Mouse (Mus musculus) forebrain, embryonic 10.5 days (tissue): ENCODE results near the gene Focad. TPM values are rescaled to one million over a fixed set of nuclear protein-coding genes. Genes with fewer than 3 reads are reported as not detected.

Experiments
- DNase-seq: peaks from one replicate; pipeline ENCODE4 v3.0.0-alpha.2; 2017; ENCODE audit warnings: low spot score; ENCODE audit errors: extremely low spot score
- H3K27ac ChIP-seq: fragments of 300-500 bp; sonication (generic); 2 replicates; pipeline ENCODE4 v1.5.1; 2016; ENCODE audit warnings: mild to moderate bottlenecking
- H3K27me3 ChIP-seq: fragments of 300-500 bp; sonication (generic); 2 replicates; pipeline ENCODE4 v1.6.1; 2016; ENCODE audit warnings: mild to moderate bottlenecking; ENCODE audit not compliant: poor library complexity, severe bottlenecking
- H3K36me3 ChIP-seq: fragments of 300-500 bp; sonication (generic); replicated peaks from 2 replicates; pipeline ENCODE4 v1.6.1; 2016; ENCODE audit warnings: mild to moderate bottlenecking, moderate library complexity
- H3K4me1 ChIP-seq: fragments of 300-500 bp; sonication (generic); 2 replicates; pipeline ENCODE4 v1.6.1; 2016
- H3K4me3 ChIP-seq: fragments of 300-500 bp; sonication (generic); 2 replicates; pipeline ENCODE4 v1.5.1; 2016; ENCODE audit warnings: mild to moderate bottlenecking, moderate library complexity
- H3K9me3 ChIP-seq: fragments of 300-500 bp; sonication (generic); 2 replicates; pipeline ENCODE4 v1.6.1; 2016; ENCODE audit warnings: mild to moderate bottlenecking, moderate library complexity
- WGBS: fragments of 180-500 bp; shearing (Covaris S2); methylation state at CpG from one replicate; pipeline ENCODE4 v1.1.7; 2016; 5-methylcytosine and 5-hydroxymethylcytosine counted together
- polyA plus RNA-seq: library from polyadenylated mRNA; unstranded; fragments of >200 nt; fragmentation: Nextera tagmentation; extraction: Ambion mirVana; gene quantifications from 2 replicates; pipeline ENCODE4 v1.2.1, GENCODE M21; 2016

Gene Focad
- polyA plus RNA-seq, 1 experiment from 2014 or later = 18.9 TPM

DNA sequence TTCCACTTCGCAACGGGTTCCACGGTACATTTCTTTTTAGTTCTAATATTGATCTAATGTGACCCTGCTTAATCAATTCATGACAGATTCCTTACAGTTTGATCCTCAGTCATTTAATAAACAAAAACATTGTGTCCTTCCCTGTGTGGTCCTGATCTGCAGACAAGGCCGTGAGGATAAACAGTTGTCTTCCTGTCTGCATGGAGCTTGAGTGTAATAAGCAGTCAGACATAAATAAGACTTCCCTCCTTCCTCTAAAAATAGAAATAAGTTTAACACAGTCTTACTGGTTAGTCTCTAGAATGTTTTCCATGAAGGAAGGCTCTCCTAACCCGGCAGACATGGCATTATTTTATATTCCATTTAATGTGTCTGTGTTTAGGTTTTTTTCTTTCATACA lies 102.8 kb downstream of the Focad start:
- 91% methylated on average over 5 of the region's 5 CpGs for WGBS
- DNase-seq = no peak
- Histone ChIP-seq H3K4me3 (no peak overlapping the region), H3K27ac (no peak overlapping the region), H3K9me3 (no peaks in the 10 kb centered on the region), H3K4me1 (no peaks in the 10 kb centered on the region), H3K36me3 (no peaks in the 10 kb centered on the region), H3K27me3 (no peaks in the 10 kb centered on the region)

DNA sequence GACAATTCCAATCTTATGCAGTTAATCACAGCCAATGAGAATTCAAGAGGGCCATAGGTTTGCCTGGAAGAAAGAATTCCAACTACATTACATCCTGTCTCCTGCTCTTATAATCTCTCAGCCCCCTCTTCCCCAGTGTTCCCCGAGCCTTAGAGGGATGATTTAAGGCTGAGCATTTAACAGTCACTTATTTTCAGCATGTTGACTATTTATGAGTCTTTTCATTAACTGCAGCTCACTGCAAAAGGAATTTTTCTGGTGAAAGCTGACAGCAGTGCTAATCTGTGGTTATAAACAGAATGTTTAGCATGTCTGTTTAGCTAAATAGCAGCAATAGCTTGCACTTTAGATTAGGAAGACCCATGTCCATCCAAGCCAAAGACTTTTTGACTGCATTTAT lies 104.8 kb downstream of the Focad start:
- 94% methylated on average over 1 of the region's 1 CpGs for WGBS
- DNase-seq = no peak
- Histone ChIP-seq H3K4me3 (no peak overlapping the region), H3K9me3 (no peaks in the 10 kb centered on the region), H3K27me3 (no peaks in the 10 kb centered on the region), H3K4me1 (no peaks in the 10 kb centered on the region), H3K36me3 (no peaks in the 10 kb centered on the region), H3K27ac (no peak overlapping the region)

GRCm38 (mm10) chr4:88201047-88201446 lies 106.6 kb downstream of the Focad start:
- H3K4me1 ChIP-seq = no peaks in the 10 kb centered on the region
- no peak overlapping the region for H3K27ac ChIP-seq
- no peaks in the 10 kb centered on the region for H3K27me3 ChIP-seq
- no peaks in the 10 kb centered on the region for H3K36me3 ChIP-seq
- no peak for DNase-seq
- H3K9me3 ChIP-seq = no peaks in the 10 kb centered on the region
- 96% methylated on average over 4 of the region's 4 CpGs for WGBS
- H3K4me3 ChIP-seq = no peak overlapping the region

DNA sequence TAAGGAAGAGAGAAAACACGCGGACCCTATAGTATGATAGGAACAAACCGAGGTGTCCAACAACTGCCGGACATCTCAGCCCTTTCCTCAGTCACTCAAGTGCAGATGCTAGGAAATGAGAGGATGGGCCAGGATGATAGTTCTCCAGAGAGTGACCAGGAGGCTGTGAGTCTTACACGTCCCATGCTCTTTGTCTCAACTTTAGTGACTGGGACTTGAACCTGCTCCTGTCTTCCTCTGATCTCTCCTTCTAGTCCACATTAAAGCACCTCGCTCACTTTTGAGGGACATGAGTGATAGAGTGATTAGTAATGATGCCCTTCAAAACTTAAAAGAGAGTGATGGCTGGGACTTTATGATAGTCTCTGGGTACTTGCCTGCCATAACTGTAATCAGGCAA lies 114.2 kb downstream of the Focad start:
- Histone ChIP-seq H3K4me3 (no peak overlapping the region), H3K4me1 (peaks cover 20% of the 10 kb centered on the region), H3K27ac (no peak overlapping the region), H3K36me3 (no peaks in the 10 kb centered on the region), H3K9me3 (no peaks in the 10 kb centered on the region), H3K27me3 (no peaks in the 10 kb centered on the region)
- WGBS = 97% methylated on average over 6 of the region's 6 CpGs
- DNase-seq = no peak

GRCm38 (mm10) chr4:88209351-88209814 lies 115.0 kb downstream of the Focad start:
- no peaks in the 10 kb centered on the region for H3K36me3 ChIP-seq
- no peaks in the 10 kb centered on the region for H3K9me3 ChIP-seq
- 91% methylated on average over 3 of the region's 3 CpGs for WGBS
- no peak for DNase-seq
- no peak overlapping the region for H3K27ac ChIP-seq
- peaks cover 20% of the 10 kb centered on the region for H3K4me1 ChIP-seq
- no peaks in the 10 kb centered on the region for H3K27me3 ChIP-seq
- no peak overlapping the region for H3K4me3 ChIP-seq

GRCm38 (mm10) chr4:88210602-88211001 lies 116.2 kb downstream of the Focad start:
- no peak overlapping the region for H3K4me3 ChIP-seq
- 91% methylated on average over 6 of the region's 6 CpGs for WGBS
- no peak for DNase-seq
- peaks cover 20% of the 10 kb centered on the region for H3K4me1 ChIP-seq
- H3K27me3 ChIP-seq = no peaks in the 10 kb centered on the region
- no peaks in the 10 kb centered on the region for H3K9me3 ChIP-seq
- H3K36me3 ChIP-seq = no peaks in the 10 kb centered on the region
- no peak overlapping the region for H3K27ac ChIP-seq

GRCm38 (mm10) chr4:88211200-88211885 lies 116.9 kb downstream of the Focad start:
- H3K36me3 ChIP-seq = no peaks in the 10 kb centered on the region
- H3K4me3 ChIP-seq = no peak overlapping the region
- H3K27ac ChIP-seq = no peak overlapping the region
- WGBS = 89% methylated on average over 2 of the region's 2 CpGs
- no peaks in the 10 kb centered on the region for H3K27me3 ChIP-seq
- no peak for DNase-seq
- peaks cover 20% of the 10 kb centered on the region for H3K4me1 ChIP-seq
- H3K9me3 ChIP-seq = no peaks in the 10 kb centered on the region

DNA sequence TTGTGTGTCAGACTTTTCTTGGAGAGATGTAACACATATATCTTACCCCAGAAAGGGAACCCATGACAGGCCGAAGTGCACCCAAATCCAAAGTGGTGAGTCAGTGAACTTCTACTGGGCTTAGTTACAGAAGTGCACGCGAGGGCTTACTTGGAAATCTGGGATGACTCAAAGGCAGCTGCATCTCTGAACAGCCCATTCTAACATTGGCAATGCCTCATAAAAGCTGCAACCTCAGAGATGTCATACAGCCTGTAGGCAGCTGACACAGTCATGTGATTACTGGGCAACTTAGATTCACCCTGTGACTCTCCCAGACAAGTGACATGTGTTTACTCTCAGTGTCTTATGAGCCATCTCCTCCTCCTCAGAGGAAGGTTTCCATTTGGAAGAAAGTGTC lies 119.5 kb downstream of the Focad start:
- Histone ChIP-seq H3K27ac (no peak overlapping the region), H3K27me3 (no peaks in the 10 kb centered on the region), H3K4me3 (no peak overlapping the region), H3K36me3 (no peaks in the 10 kb centered on the region), H3K9me3 (no peaks in the 10 kb centered on the region), H3K4me1 (peaks cover 20% of the 10 kb centered on the region)
- WGBS = over 99% methylated on average over 3 of the region's 3 CpGs
- DNase-seq = no peak

DNA sequence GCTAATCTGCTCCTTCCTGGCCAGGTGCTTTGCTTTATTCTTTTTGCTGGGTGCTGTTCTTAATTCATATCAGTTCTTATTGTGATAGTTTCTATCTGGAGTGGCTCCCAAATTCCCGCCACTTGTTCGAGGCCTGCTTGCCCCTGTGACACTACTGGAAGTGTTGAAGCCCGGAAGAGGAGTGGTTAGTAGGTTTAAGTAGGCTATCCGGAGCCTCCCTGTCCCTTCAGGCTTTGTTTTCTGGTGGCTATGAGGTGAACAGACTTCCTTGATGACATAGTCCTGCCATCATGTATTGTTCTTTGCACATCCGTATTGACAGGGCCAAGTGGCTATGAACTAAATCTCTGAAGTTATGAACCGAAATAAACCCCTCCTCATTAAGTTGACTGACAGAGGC lies 123.9 kb downstream of the Focad start:
- H3K27ac ChIP-seq = no peak overlapping the region

DNA sequence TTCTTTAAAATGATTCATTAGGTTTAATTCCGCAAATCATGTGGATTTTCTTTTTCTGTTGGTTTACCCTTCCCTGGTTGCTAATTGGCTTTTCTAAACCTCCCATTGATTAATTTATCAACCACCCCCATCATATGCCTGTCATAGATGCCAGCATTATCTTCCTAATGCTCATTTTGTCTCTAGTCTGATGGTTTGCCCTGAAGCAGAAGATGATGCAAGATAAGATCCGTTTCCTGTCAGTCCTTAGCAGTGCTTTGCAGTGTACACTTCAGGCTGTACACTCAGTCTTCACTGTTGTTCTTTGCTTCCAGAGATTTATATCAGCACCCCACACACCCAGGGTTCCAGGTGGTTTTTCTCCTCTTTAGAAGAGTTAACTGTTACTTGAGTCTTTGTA lies 124.4 kb downstream of the Focad start:
- H3K27me3 ChIP-seq = no peaks in the 10 kb centered on the region
- DNase-seq = no peak
- H3K4me1 ChIP-seq = no peaks in the 10 kb centered on the region
- H3K9me3 ChIP-seq = no peaks in the 10 kb centered on the region
- H3K4me3 ChIP-seq = no peak overlapping the region
- no peak overlapping the region for H3K27ac ChIP-seq
- WGBS = 88% methylated on average over 2 of the region's 2 CpGs
- no peaks in the 10 kb centered on the region for H3K36me3 ChIP-seq

More for the DNA sequence above, 123.9 kb downstream of the Focad start:
- no peak overlapping the region for H3K4me3 ChIP-seq
- WGBS = 78% methylated on average over 6 of the region's 6 CpGs
- no peak for DNase-seq
- H3K4me1 ChIP-seq = no peaks in the 10 kb centered on the region
- H3K9me3 ChIP-seq = no peaks in the 10 kb centered on the region
- no peaks in the 10 kb centered on the region for H3K36me3 ChIP-seq
- no peaks in the 10 kb centered on the region for H3K27me3 ChIP-seq

DNA sequence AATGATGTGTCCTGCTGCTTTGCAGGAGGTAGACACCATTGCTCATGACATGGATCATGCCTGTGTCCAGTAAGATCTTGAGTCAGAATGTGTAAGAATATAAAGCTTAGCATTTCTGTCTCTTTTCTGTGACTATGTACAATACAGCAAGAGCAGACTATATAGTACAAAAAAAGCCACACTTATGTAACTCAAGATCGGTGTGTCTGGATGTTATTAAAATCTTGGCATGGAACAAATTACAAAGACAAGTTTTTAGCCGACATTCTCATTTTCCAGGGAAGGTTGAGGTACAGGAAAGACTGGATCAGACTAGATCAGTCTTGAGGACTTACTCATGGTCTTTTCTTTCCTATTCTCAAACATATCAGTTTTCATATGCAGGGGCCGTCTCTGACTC lies 136.9 kb downstream of the Focad start:
- no peaks in the 10 kb centered on the region for H3K36me3 ChIP-seq
- 83% methylated on average over 3 of the region's 3 CpGs for WGBS
- H3K9me3 ChIP-seq = no peaks in the 10 kb centered on the region
- no peak overlapping the region for H3K27ac ChIP-seq
- no peak overlapping the region for H3K4me3 ChIP-seq
- H3K4me1 ChIP-seq = peaks cover 10% of the 10 kb centered on the region
- no peak for DNase-seq
- no peaks in the 10 kb centered on the region for H3K27me3 ChIP-seq

DNA sequence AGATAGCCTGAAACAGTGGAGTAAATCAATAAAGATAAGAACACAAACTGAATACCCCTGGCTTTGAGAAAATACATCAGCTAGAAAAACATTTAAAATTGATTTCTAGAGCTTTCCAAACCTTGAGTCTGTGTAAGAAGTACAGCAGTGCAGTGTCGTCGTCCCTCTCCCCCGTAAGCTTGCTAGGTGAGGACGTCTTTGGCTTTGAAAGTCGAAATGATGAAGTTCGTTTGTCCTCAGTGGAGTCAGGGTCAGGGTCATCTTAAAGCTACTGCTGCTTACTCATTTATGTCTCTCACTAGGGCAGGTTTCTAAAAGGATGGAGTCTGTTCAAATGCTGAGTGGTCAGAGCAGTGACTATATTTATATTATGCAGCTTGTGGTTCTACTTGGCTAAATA lies 141.5 kb downstream of the Focad start:
- Histone ChIP-seq H3K4me1 (peaks cover 43% of the 10 kb centered on the region), H3K9me3 (no peaks in the 10 kb centered on the region), H3K27ac (no peak overlapping the region), H3K36me3 (no peaks in the 10 kb centered on the region), H3K27me3 (no peaks in the 10 kb centered on the region), H3K4me3 (no peak overlapping the region)
- no peak for DNase-seq
- 79% methylated on average over 6 of the region's 6 CpGs for WGBS

DNA sequence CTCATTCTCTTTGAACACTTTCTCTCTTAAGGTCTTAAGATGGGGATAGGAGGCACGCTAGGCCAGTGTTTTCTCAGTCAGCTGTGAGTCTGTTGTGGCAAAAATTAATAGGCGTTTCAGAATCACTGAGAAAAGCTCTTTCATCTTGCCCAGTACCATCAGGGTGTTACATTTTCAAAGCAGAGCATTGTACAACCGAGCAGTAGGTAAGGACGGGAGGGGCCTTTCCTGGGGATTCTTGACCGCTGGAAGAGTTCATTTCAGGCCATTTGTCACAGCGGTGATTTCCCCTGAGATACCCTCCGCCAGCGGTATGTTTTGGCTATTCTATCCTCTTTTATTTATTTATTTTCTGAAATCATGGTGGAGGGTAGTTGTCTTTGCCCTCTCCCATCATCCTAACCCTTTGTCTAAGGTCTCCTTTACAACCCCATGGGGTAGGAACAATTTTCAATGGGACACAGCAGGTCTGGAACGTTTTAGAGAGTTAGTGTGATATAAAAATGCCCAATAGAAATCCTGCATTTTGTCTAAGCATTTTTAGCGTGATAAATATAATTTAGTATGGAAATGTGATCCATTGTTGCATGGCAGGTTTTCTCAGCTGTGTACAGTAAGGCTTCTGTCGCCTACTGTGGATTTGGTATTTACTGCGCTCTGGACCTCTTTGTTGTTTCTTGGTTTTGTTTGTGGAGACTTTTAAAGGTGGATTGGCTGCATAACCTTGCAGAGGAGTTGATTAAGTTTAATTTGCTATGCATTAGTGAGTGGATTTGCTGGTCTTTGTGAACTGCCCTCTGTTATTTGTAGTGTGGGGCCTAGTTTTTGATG lies 142.7 kb downstream of the Focad start:
- peak; percentile 24 for DNase-seq
- peak overlapping the region; percentile 62; the same call in 1 of the 2 replicates for H3K27ac ChIP-seq
- H3K4me1 ChIP-seq = peaks cover 43% of the 10 kb centered on the region
- H3K36me3 ChIP-seq = no peaks in the 10 kb centered on the region
- no peaks in the 10 kb centered on the region for H3K9me3 ChIP-seq
- whole genome bisulfite sequencing = 42% methylated on average over 12 of the region's 12 CpGs
- no peak overlapping the region for H3K4me3 ChIP-seq
- H3K27me3 ChIP-seq = no peaks in the 10 kb centered on the region
